In genomic region chr10:7117785-7118184, GRCm38 (mm10) we compare ENCODE assay signal across 10 mouse cellular contexts.
DNase-seq lines count a peak whose midpoint lies in the region; ATAC-seq and TF ChIP-seq lines count a peak whose summit lies in the region.
"Had no signal": no experiment of that assay in that cellular context is flagged by ENCODE, and none has a peak within 500 bp of the region (broad histone marks: within the 10 kb centered on the region; RNA-seq: fewer than 3 reads in every experiment).

No protein-coding gene starts in this region.

- no peaks in the 10 kb centered on the region for H3K9me3 ChIP-seq in lung, postnatal 0 days (ENCODE audit: low read length)
- H3K9me3 ChIP-seq in heart, postnatal 0 days (replicated peaks; ENCODE audit: control insufficient read depth, low read length), result no peaks in the 10 kb centered on the region
- H3K9me3 ChIP-seq: G1E had no signal

- H3K27me3 ChIP-seq in lung, postnatal 0 days (replicated peaks; ENCODE audit: insufficient read depth, low read length), result no peaks in the 10 kb centered on the region
- H3K27me3 ChIP-seq in heart, postnatal 0 days (ENCODE audit: control insufficient read depth, insufficient read depth, low read length), result no peaks in the 10 kb centered on the region

- H3K9ac ChIP-seq in lung, postnatal 0 days (replicated peaks; ENCODE audit: low read depth), result no peak overlapping the region
- no peak overlapping the region for H3K9ac ChIP-seq in heart, postnatal 0 days (replicated peaks; ENCODE audit: low read depth, low read length)

- peaks cover 11% of the 10 kb centered on the region; the same call in 1 of the 2 replicates for H3K4me1 ChIP-seq in lung, postnatal 0 days (ENCODE audit: insufficient read depth, low read depth, low read length)
- 0 out of 2 replicates have a peak, but pooled peaks cover 7% of the 10 kb centered on the region for H3K4me1 ChIP-seq in heart, postnatal 0 days (ENCODE audit: control insufficient read depth, insufficient read depth)

- peak; percentile 90 for DNase-seq in heart, adult 11 months
- no peak for DNase-seq in heart, postnatal 4 days
- no peak for DNase-seq in lung, postnatal 0 days (ENCODE audit: low spot score)
- DNase-seq in lung, adult 18-20 months, result no peak
- no peak for DNase-seq in heart, postnatal 0 days (ENCODE audit: low spot score)
- peak; percentile 40 for DNase-seq in yolk sac, embryonic 10.5 days (ENCODE audit: low spot score)
- no peak for DNase-seq in layer of hippocampus, postnatal 36 days
- no peak for DNase-seq in lung, postnatal 36 days

- no peak for ATAC-seq in lung, postnatal 0 days
- ATAC-seq in heart, postnatal 0 days (ENCODE audit: insufficient read depth, low read depth), result peak; percentile 31; the same call in 1 of the 2 replicates

- no peak overlapping the region for H3K4me3 ChIP-seq in lung, postnatal 0 days (ENCODE audit: low read depth, low read length)
- H3K4me3 ChIP-seq in heart, postnatal 0 days (ENCODE audit: low read depth, low read length), result no peak overlapping the region

- no peak overlapping the region for H3K4me2 ChIP-seq in lung, postnatal 0 days (replicated peaks; ENCODE audit: low read depth, low read length)
- 0 out of 2 replicates have a peak overlapping the region, but pooled peaks have one; percentile 14 for H3K4me2 ChIP-seq in heart, postnatal 0 days (ENCODE audit: low read depth, low read length)

- no peak for TF ChIP-seq EP300 in lung, postnatal 0 days (IDR thresholded peaks at IDR 0.05)
- TF ChIP-seq EP300 in heart, postnatal 0 days (IDR thresholded peaks at IDR 0.05; ENCODE audit: low read depth), result no peak

- WGBS in lung, postnatal 0 days, result 40% methylated on average over 7 of the region's 7 CpGs
- 34% methylated on average over 7 of the region's 7 CpGs for WGBS in heart, postnatal 0 days

- TF ChIP-seq CTCF in lung, postnatal 0 days (IDR thresholded peaks at IDR 0.05), result no peak
- TF ChIP-seq CTCF in heart, postnatal 0 days (IDR thresholded peaks at IDR 0.05; ENCODE audit: low read depth), result no peak

- H3K27ac ChIP-seq in lung, postnatal 0 days (ENCODE audit: low read length), result peak overlapping the region; percentile 66
- peak overlapping the region; percentile 78 for H3K27ac ChIP-seq in heart, postnatal 0 days (ENCODE audit: low read depth)
- H3K27ac ChIP-seq: macrophage had no signal

- H3K36me3 ChIP-seq in lung, postnatal 0 days (ENCODE audit: insufficient read depth, low read length), result 0 out of 2 replicates have a peak, but pooled peaks cover 6% of the 10 kb centered on the region
- H3K36me3 ChIP-seq in heart, postnatal 0 days (replicated peaks; ENCODE audit: control insufficient read depth, insufficient read depth, low read length), result peaks cover 31% of the 10 kb centered on the region
- H3K36me3 ChIP-seq: G1E had no signal

Comparison
In these comparisons a context has a peak if more than half of its experiments do, and no peak if none do; other contexts are left out.
1. DNase-seq: peak in heart, adult 11 months (single experiment) and yolk sac, embryonic 10.5 days (single experiment); none in heart, postnatal 4 days (single experiment), lung, postnatal 0 days (single experiment), lung, adult 18-20 months (0 of 2), heart, postnatal 0 days (single experiment), layer of hippocampus, postnatal 36 days (0 of 2) and lung, postnatal 36 days (single experiment).